Mouse (Mus musculus): Measurements from ENCODE around the gene Nxpe5.
A peak's percentile ranks its signal among the peaks of the same experiment; 100 is the strongest.

- TF ChIP-seq TCF12 (IDR thresholded peaks at IDR 0.05; ENCODE audit: insufficient read depth, poor library complexity, severe bottlenecking), result no peak
- TF ChIP-seq E2F4 (IDR thresholded peaks at IDR 0.05; ENCODE audit: insufficient read depth), result no peak
- TF ChIP-seq POLR2A (IDR thresholded peaks at IDR 0.05; ENCODE audit: insufficient read length, low read depth), result peak; percentile 81
Measured at GRCm38 (mm10) chr5:138186950-138187638, 38.6 kb upstream of the Nxpe5 start, which contains the start of the genes Taf6 and Cnpy4.
